Comparison of ENCODE assay signal across 12 mouse cellular contexts in the genomic region with DNA sequence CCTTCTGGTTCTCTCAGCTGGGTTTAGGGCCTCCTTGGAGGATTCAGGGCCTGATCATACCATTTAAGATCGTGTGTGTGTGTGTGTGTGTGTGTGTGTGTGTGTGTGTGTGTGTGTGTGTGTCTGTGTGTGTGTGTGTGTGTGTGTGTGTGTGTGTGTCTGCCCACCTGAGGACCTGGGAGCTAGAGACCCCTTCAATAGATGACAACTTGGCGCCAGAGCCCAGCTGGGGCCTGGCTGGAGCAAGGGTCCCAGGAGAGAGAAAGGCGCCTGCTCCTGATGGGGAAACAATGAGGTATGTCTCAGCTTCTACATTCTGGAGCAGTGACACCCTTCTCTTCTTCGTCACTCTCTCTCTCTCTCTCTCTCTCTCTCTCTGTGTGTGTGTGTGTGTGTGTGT. TPM values are rescaled to one million over a fixed set of nuclear protein-coding genes. Genes with fewer than 3 reads are reported as not detected.
DNase-seq lines count a peak whose midpoint lies in the region; ATAC-seq and TF ChIP-seq lines count a peak whose summit lies in the region.
"Not testable (repeated sequence)": the region's sequence is repeated elsewhere in the genome, so short reads cannot be mapped to it uniquely, and the experiment has no call there.
"Had no signal": no experiment of that assay in that cellular context is flagged by ENCODE, and none has a peak within 500 bp of the region (broad histone marks: within the 10 kb centered on the region; RNA-seq: fewer than 3 reads in every experiment).

No protein-coding gene starts in this region.

- H3K4me2 ChIP-seq in embryonic facial prominence, embryonic 12.5 days (replicated peaks), result 0 out of 2 replicates have a peak overlapping the region, but pooled peaks have one; percentile 3
- peak overlapping the region; percentile 80 for H3K4me2 ChIP-seq in forebrain, embryonic 15.5 days (replicated peaks)
- peak overlapping the region; percentile 85 for H3K4me2 ChIP-seq in hindbrain, embryonic 12.5 days (replicated peaks)
- H3K4me2 ChIP-seq in hindbrain, postnatal 0 days (ENCODE audit: low read depth, low read length), result peak overlapping the region; percentile 81
- H3K4me2 ChIP-seq in midbrain, embryonic 14.5 days (ENCODE audit: low read length), result peak overlapping the region; percentile 79
- peak overlapping the region; percentile 79 for H3K4me2 ChIP-seq in neural tube, embryonic 12.5 days (replicated peaks)

- H3K36me3 ChIP-seq in embryonic facial prominence, embryonic 12.5 days, result peaks cover 17% of the 10 kb centered on the region; the same call in 1 of the 2 replicates
- H3K36me3 ChIP-seq in forebrain, embryonic 15.5 days; hindbrain, postnatal 0 days (ENCODE audit: insufficient read depth, low read length): not testable (repeated sequence)
- H3K36me3 ChIP-seq in hindbrain, embryonic 12.5 days, result peaks cover 21% of the 10 kb centered on the region
- peaks cover 15% of the 10 kb centered on the region for H3K36me3 ChIP-seq in midbrain, embryonic 14.5 days (ENCODE audit: control insufficient read depth, insufficient read depth, low read length)
- H3K36me3 ChIP-seq in neural tube, embryonic 12.5 days, result peaks cover 15% of the 10 kb centered on the region

- H3K27ac ChIP-seq in embryonic facial prominence, embryonic 12.5 days; hindbrain, postnatal 0 days; midbrain, embryonic 14.5 days (replicated peaks; ENCODE audit: low read depth, low read length); neural tube, embryonic 12.5 days: not testable (repeated sequence)
- H3K27ac ChIP-seq in forebrain, embryonic 15.5 days (replicated peaks), result 0 out of 2 replicates have a peak overlapping the region, but pooled peaks have one; percentile 8
- H3K27ac ChIP-seq in hindbrain, embryonic 12.5 days, result peak overlapping the region; percentile 80

- not testable (repeated sequence) for H3K9me3 ChIP-seq in embryonic facial prominence, embryonic 12.5 days; forebrain, embryonic 15.5 days; hindbrain, embryonic 12.5 days (replicated peaks); hindbrain, postnatal 0 days (ENCODE audit: low read length); midbrain, embryonic 14.5 days (ENCODE audit: control insufficient read depth, low read length); neural tube, embryonic 12.5 days

- not testable (repeated sequence) for H3K4me1 ChIP-seq in embryonic facial prominence, embryonic 12.5 days
- peaks cover 31% of the 10 kb centered on the region for H3K4me1 ChIP-seq in forebrain, embryonic 15.5 days
- peaks cover 50% of the 10 kb centered on the region for H3K4me1 ChIP-seq in hindbrain, embryonic 12.5 days
- peaks cover 19% of the 10 kb centered on the region for H3K4me1 ChIP-seq in hindbrain, postnatal 0 days (ENCODE audit: insufficient read depth, low read length)
- H3K4me1 ChIP-seq in midbrain, embryonic 14.5 days (ENCODE audit: control insufficient read depth, insufficient read depth, low read length), result peaks cover 26% of the 10 kb centered on the region
- H3K4me1 ChIP-seq in neural tube, embryonic 12.5 days, result peaks cover 49% of the 10 kb centered on the region

- not testable (repeated sequence) for H3K4me3 ChIP-seq in embryonic facial prominence, embryonic 12.5 days
- peak overlapping the region; percentile 66 for H3K4me3 ChIP-seq in forebrain, embryonic 15.5 days
- peak overlapping the region; percentile 85 for H3K4me3 ChIP-seq in hindbrain, embryonic 12.5 days
- H3K4me3 ChIP-seq in hindbrain, postnatal 0 days (ENCODE audit: low read length), result peak overlapping the region; percentile 79
- H3K4me3 ChIP-seq in midbrain, embryonic 14.5 days (replicated peaks; ENCODE audit: low read depth, low read length), result peak overlapping the region; percentile 83
- peak overlapping the region; percentile 85 for H3K4me3 ChIP-seq in neural tube, embryonic 12.5 days

- not testable (repeated sequence) for ATAC-seq in embryonic facial prominence, embryonic 12.5 days (ENCODE audit: insufficient number of reproducible peaks, insufficient read depth, low FRiP score, low TSS enrichment); forebrain, embryonic 15.5 days (replicated peaks); hindbrain, embryonic 12.5 days (ENCODE audit: low FRiP score); hindbrain, postnatal 0 days; midbrain, embryonic 14.5 days (ENCODE audit: low FRiP score, low TSS enrichment); neural tube, embryonic 12.5 days (ENCODE audit: low FRiP score, low read depth)

- H3K27me3 ChIP-seq in embryonic facial prominence, embryonic 12.5 days; forebrain, embryonic 15.5 days; hindbrain, embryonic 12.5 days; hindbrain, postnatal 0 days (ENCODE audit: insufficient read depth, low read length); midbrain, embryonic 14.5 days (ENCODE audit: control insufficient read depth, insufficient read depth, low read length); neural tube, embryonic 12.5 days (replicated peaks): not testable (repeated sequence)

- peak; percentile 51 for DNase-seq in cerebellum, adult 11-12 months
- not testable (repeated sequence) for DNase-seq in hindbrain, postnatal 0 days (ENCODE audit: low spot score)
- peak; percentile 49 for DNase-seq in midbrain, embryonic 14.5 days
- peak; percentile 31 for DNase-seq in retina, embryonic 14.5 days (ENCODE audit: low spot score)

- not testable (repeated sequence) for TF ChIP-seq CTCF in hindbrain, postnatal 0 days (IDR thresholded peaks at IDR 0.05; ENCODE audit: low read depth)

- H3K9ac ChIP-seq in embryonic facial prominence, embryonic 12.5 days, result not testable (repeated sequence)
- H3K9ac ChIP-seq in forebrain, embryonic 15.5 days (replicated peaks), result 0 out of 2 replicates have a peak overlapping the region, but pooled peaks have one; percentile 15
- peak overlapping the region; percentile 93 for H3K9ac ChIP-seq in hindbrain, embryonic 12.5 days
- peak overlapping the region; percentile 92; the same call in 1 of the 2 replicates for H3K9ac ChIP-seq in hindbrain, postnatal 0 days (replicated peaks; ENCODE audit: low read length)
- peak overlapping the region; percentile 98; the same call in 1 of the 2 replicates for H3K9ac ChIP-seq in midbrain, embryonic 14.5 days (replicated peaks; ENCODE audit: low read length)
- peak overlapping the region; percentile 93; the same call in 1 of the 2 replicates for H3K9ac ChIP-seq in neural tube, embryonic 12.5 days

- 71% methylated on average over 4 of the region's 4 CpGs for WGBS in embryonic facial prominence, embryonic 12.5 days
- 58% methylated on average over 3 of the region's 4 CpGs for WGBS in forebrain, embryonic 15.5 days
- 43% methylated on average over 3 of the region's 4 CpGs for WGBS in hindbrain, embryonic 12.5 days
- WGBS in hindbrain, postnatal 0 days, result 19% methylated on average over 4 of the region's 4 CpGs
- 16% methylated on average over 4 of the region's 4 CpGs for WGBS in midbrain, embryonic 14.5 days
- WGBS in neural tube, embryonic 12.5 days, result 61% methylated on average over 4 of the region's 4 CpGs

RNA-seq across cellular contexts. Expression of gene Mapk8ip1, which starts 1.2 kb away (rescaled TPM):
- polyA plus RNA-seq in embryonic facial prominence, embryonic 12.5 days (2016; fragmentation: Nextera tagmentation; extraction: Ambion mirVana), result 49.0 and 55.8 TPM in 2 replicates
- 119 and 120 TPM in 2 replicates for polyA plus RNA-seq in forebrain, embryonic 15.5 days (2015; fragmentation: Nextera tagmentation; extraction: Ambion mirVana)
- polyA plus RNA-seq in hindbrain, embryonic 12.5 days (2016; fragmentation: Nextera tagmentation; extraction: Ambion mirVana), result 112 and 115 TPM in 2 replicates
- 361 and 373 TPM in 2 replicates for total RNA-seq in hindbrain, postnatal 0 days (2014; rRNA removed)
- polyA plus RNA-seq in hindbrain, postnatal 0 days (2015; fragmentation: Nextera tagmentation; extraction: Ambion mirVana), result 177 and 182 TPM in 2 replicates
- 62.4 and 117 TPM in 2 replicates for polyA plus RNA-seq in midbrain, embryonic 14.5 days (2014; fragmentation: Nextera tagmentation; extraction: Ambion mirVana)
- polyA plus RNA-seq in neural tube, embryonic 12.5 days (2016; fragmentation: Nextera tagmentation; extraction: Ambion mirVana), result 144 and 154 TPM in 2 replicates
- total RNA-seq: common myeloid progenitor, adult 5-6 weeks; monocyte, adult 5-6 weeks had no signal

RNA-seq across cellular contexts. Expression of gene 1700029I15Rik, which starts 17.5 kb away (rescaled TPM):
- polyA plus RNA-seq in embryonic facial prominence, embryonic 12.5 days (2016; fragmentation: Nextera tagmentation; extraction: Ambion mirVana), result 4.7 and 5.4 TPM in 2 replicates
- 6.8 and 10.6 TPM in 2 replicates for polyA plus RNA-seq in forebrain, embryonic 15.5 days (2015; fragmentation: Nextera tagmentation; extraction: Ambion mirVana)
- polyA plus RNA-seq in hindbrain, embryonic 12.5 days (2016; fragmentation: Nextera tagmentation; extraction: Ambion mirVana), result 7.6 and 8.1 TPM in 2 replicates
- 1.6 and 1.8 TPM in 2 replicates for total RNA-seq in hindbrain, postnatal 0 days (2014; rRNA removed)
- polyA plus RNA-seq in hindbrain, postnatal 0 days (2015; fragmentation: Nextera tagmentation; extraction: Ambion mirVana), result 4.0 and 4.9 TPM in 2 replicates
- 3.9 and 5.6 TPM in 2 replicates for polyA plus RNA-seq in midbrain, embryonic 14.5 days (2014; fragmentation: Nextera tagmentation; extraction: Ambion mirVana)
- polyA plus RNA-seq in neural tube, embryonic 12.5 days (2016; fragmentation: Nextera tagmentation; extraction: Ambion mirVana), result 5.8 and 7.3 TPM in 2 replicates

RNA-seq across cellular contexts. Expression of gene Large2, which starts 25.2 kb away (rescaled TPM):
- 10.3 and 10.5 TPM in 2 replicates for polyA plus RNA-seq in embryonic facial prominence, embryonic 12.5 days (2016; fragmentation: Nextera tagmentation; extraction: Ambion mirVana)
- 1.5 and 2.6 TPM in 2 replicates for polyA plus RNA-seq in forebrain, embryonic 15.5 days (2015; fragmentation: Nextera tagmentation; extraction: Ambion mirVana)
- polyA plus RNA-seq in hindbrain, embryonic 12.5 days (2016; fragmentation: Nextera tagmentation; extraction: Ambion mirVana), result 5.4 and 7.0 TPM in 2 replicates
- total RNA-seq in hindbrain, postnatal 0 days (2014; rRNA removed), result 0.11 and 0.16 TPM in 2 replicates
- polyA plus RNA-seq in hindbrain, postnatal 0 days (2015; fragmentation: Nextera tagmentation; extraction: Ambion mirVana), result 1.8 and 2.1 TPM in 2 replicates
- polyA plus RNA-seq in midbrain, embryonic 14.5 days (2014; fragmentation: Nextera tagmentation; extraction: Ambion mirVana), result 1.5 and 1.6 TPM in 2 replicates
- polyA plus RNA-seq in neural tube, embryonic 12.5 days (2016; fragmentation: Nextera tagmentation; extraction: Ambion mirVana), result 1.8 and 2.6 TPM in 2 replicates
- total RNA-seq: megakaryocyte, adult 5-6 weeks; monocyte, adult 5-6 weeks had no signal
- polyA plus RNA-seq: G1E had no signal

RNA-seq across cellular contexts. Expression of gene Pex16, which starts 25.4 kb away (rescaled TPM):
- 18.4 and 19.7 TPM in 2 replicates for polyA plus RNA-seq in embryonic facial prominence, embryonic 12.5 days (2016; fragmentation: Nextera tagmentation; extraction: Ambion mirVana)
- polyA plus RNA-seq in forebrain, embryonic 15.5 days (2015; fragmentation: Nextera tagmentation; extraction: Ambion mirVana), result 36.8 and 41.2 TPM in 2 replicates
- polyA plus RNA-seq in hindbrain, embryonic 12.5 days (2016; fragmentation: Nextera tagmentation; extraction: Ambion mirVana), result 23.1 and 25.0 TPM in 2 replicates
- total RNA-seq in hindbrain, postnatal 0 days (2014; rRNA removed), result 27.8 and 35.2 TPM in 2 replicates
- 44.3 and 48.6 TPM in 2 replicates for polyA plus RNA-seq in hindbrain, postnatal 0 days (2015; fragmentation: Nextera tagmentation; extraction: Ambion mirVana)
- polyA plus RNA-seq in midbrain, embryonic 14.5 days (2014; fragmentation: Nextera tagmentation; extraction: Ambion mirVana), result 35.4 and 41.6 TPM in 2 replicates
- polyA plus RNA-seq in neural tube, embryonic 12.5 days (2016; fragmentation: Nextera tagmentation; extraction: Ambion mirVana), result 26.5 and 28.7 TPM in 2 replicates

RNA-seq across cellular contexts. Expression of gene Cry2, which starts 34.0 kb away (rescaled TPM):
- polyA plus RNA-seq in embryonic facial prominence, embryonic 12.5 days (2016; fragmentation: Nextera tagmentation; extraction: Ambion mirVana), result 28.8 and 29.7 TPM in 2 replicates
- polyA plus RNA-seq in forebrain, embryonic 15.5 days (2015; fragmentation: Nextera tagmentation; extraction: Ambion mirVana), result 37.0 and 37.2 TPM in 2 replicates
- 38.1 and 39.9 TPM in 2 replicates for polyA plus RNA-seq in hindbrain, embryonic 12.5 days (2016; fragmentation: Nextera tagmentation; extraction: Ambion mirVana)
- total RNA-seq in hindbrain, postnatal 0 days (2014; rRNA removed), result 43.8 and 45.5 TPM in 2 replicates
- polyA plus RNA-seq in hindbrain, postnatal 0 days (2015; fragmentation: Nextera tagmentation; extraction: Ambion mirVana), result 50.6 and 52.0 TPM in 2 replicates
- polyA plus RNA-seq in midbrain, embryonic 14.5 days (2014; fragmentation: Nextera tagmentation; extraction: Ambion mirVana), result 33.3 and 33.9 TPM in 2 replicates
- 32.7 and 33.6 TPM in 2 replicates for polyA plus RNA-seq in neural tube, embryonic 12.5 days (2016; fragmentation: Nextera tagmentation; extraction: Ambion mirVana)

Comparison
In these comparisons a context has a peak if more than half of its experiments do, and no peak if none do; other contexts are left out.
1. H3K4me2 ChIP-seq: peak in every context shown above with its lines; median percentile 85 in hindbrain, embryonic 12.5 days; 81 in hindbrain, postnatal 0 days; 80 in forebrain, embryonic 15.5 days; 79 in midbrain, embryonic 14.5 days; 79 in neural tube, embryonic 12.5 days; 3 in embryonic facial prominence, embryonic 12.5 days.